Mouse (Mus musculus) right cerebral cortex, postnatal 25 days (tissue): ENCODE measurements at regions not wholly inside any gene's neighbourhood (a gene's known extent, or its start where the extent isn't known, plus 50 kb on each side); places are given as distances from the start of the nearest gene placed in this dataset.
A peak's percentile ranks its signal among the peaks of the same experiment; 100 is the strongest.
"Not testable (repeated sequence)": the region's sequence is repeated elsewhere in the genome, so short reads cannot be mapped to it uniquely, and the experiment has no call there.

ENCODE experiments used
- DNase-seq: peaks from one replicate; pipeline ENCODE4 v3.0.0; 2022

DNA sequence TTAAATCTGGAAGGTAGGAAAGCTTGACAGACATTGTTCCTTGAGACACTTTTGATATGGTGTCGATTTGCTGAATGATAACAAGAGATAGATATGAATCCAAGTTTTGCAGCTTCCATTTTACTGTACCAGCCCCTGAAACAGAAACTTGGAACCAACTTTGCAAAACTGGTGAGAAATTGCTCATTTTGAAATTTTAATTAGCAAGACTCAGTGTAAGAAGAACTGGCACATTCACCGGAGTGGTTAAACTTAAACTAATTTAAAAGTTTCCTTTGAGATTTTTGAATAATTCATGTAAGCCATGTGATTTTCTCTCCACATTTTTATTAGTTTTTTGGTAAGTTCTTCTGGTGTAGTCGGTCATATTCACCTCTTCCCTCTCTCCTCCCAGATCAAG lies 85.3 kb downstream of the Slitrk1 start:
- DNase-seq = no peak

- no peak for DNase-seq
These were observed 92.4 kb downstream of the Slitrk1 start for GRCm38 (mm10) chr14:108821539-108821938.

GRCm38 (mm10) chr14:108819370-108819769 lies 94.6 kb downstream of the Slitrk1 start:
- DNase-seq = no peak

DNA sequence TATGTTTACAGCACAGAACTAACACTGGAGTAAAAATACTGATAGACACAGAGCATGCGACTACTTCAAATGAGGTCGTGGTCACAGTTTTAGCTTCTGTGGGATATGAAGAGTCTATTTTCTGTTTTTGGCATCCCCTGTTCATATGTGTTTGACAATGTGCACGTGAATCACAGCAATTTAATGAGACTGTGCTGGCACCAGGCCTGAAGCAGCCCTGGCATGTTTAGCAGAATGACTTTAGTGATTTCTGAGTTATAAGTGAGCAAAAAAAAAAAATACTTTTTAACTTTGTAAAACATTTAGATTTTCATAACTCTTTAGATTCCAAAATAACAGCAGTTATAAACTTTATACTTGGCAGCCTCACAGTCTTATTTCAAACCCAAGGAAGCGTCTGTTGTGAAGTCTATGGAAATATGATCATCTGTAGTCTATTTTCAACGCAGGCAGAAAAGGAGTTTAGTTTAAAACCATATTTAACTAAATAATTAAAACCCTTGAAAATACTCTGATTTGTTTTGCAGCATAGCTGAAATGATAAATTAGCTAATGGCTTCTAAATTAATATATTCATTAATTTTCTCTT lies 108.5 kb downstream of the Slitrk1 start:
- peak; percentile 21 for DNase-seq

GRCm38 (mm10) chr14:108798884-108799283 lies 115.1 kb downstream of the Slitrk1 start:
- no peak for DNase-seq

DNA sequence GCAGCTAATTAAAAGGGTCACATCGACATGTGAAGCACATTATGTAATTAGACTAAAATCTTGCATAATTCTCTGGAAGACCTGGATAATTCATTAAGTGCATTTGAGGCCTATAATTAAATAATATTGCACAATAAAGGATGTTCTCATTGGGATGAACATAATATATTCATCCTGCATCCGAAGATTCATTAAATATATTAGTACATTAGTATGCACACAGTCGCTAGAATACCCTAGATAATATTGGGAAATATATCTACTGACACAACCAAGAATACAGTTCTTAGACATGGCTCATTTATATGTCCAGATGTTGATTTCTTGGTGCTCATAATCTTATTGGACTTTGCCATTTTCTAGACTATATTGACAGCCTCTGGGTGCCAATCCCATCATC lies 121.5 kb downstream of the Slitrk1 start:
- no peak for DNase-seq

- peak; percentile 45 for DNase-seq
These were observed 122.7 kb downstream of the Slitrk1 start for GRCm38 (mm10) chr14:108791296-108791695.

DNA sequence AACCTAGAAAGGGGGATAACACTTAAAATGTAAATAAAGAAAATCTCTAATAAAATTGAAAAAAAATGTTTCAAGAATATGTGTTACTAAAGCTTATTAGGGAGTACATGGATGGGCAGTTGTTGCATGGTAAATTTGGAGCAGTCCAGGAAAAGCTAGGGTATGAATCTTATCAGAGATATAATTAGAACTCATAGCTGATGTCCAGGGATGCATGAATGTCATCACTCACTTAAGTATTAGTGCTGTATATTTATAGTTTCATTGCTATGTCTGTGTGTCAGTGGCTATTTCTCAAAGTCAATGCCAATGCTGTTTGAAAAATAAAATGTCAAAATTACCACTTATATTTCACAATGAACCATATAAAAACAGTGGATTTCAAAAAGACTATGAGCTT lies 165.2 kb downstream of the Slitrk1 start:
- DNase-seq = no peak

GRCm38 (mm10) chr14:108711811-108712210 lies 202.1 kb downstream of the Slitrk1 start:
- DNase-seq = no peak

DNA sequence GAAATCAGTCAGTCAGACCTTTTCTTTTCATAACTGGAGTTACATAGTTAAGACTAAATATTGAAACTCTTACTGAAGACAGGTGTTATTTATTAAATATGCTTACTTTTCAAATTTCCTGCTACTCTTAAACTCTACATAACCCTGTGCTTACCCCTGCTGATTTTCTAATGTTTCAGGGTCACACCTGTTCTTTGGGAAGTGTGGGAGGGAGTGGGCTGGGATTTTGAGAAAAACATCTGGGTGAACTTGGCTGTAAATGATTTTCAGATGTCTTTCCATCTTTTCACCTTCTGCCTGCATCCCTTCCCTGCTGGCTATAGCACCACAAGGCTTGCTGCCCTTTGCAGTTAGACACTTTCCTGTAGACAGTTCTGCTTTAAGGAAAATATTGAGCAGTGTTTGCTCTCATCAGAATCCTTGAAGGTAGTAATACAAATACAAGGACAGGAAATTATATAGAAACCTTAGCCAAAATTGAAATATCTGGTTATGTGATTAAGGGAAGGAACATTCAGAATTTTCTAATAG lies 204.8 kb downstream of the Slitrk1 start:
- no peak for DNase-seq

- DNase-seq = not testable (repeated sequence)
These were observed 209.3 kb downstream of the Slitrk1 start for GRCm38 (mm10) chr14:108704662-108705061.

DNA sequence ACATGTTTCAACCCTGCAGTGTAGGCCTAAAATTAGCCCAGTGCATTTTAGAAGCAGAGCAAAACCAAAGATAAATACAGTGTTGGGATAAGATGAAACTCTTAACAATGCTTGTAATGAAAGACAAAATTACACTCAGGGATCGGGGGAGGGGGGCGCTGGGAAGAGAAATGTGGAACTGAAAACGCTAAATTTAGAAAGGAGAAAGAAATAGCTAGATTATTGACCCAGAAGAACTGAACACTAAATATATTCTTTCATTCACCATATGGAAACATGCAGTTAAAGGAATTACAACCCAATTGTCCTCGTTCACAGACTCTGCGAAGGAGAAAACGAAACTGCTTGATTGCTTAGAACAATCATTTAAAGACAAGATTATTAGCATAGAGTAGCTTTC lies 249.1 kb downstream of the Slitrk1 start:
- no peak for DNase-seq

DNA sequence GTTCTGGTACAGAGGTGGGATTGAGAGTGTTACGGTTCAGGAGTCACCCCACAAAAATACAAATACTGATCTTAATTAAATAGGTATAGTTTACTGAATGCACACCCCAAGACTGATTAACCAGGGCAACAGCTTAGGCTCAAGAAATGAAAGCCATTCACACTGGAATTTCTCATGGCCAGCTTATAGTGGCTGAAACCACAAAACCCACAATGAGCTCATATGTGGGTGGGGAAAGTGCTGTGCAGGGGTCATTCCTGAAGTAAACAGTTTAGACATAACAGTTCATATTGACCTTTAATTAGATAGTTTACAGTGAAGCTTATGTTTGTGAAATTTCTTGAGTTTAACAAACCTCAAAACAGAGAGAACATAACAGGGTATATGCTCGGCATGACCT lies 275.7 kb downstream of the Slitrk1 start:
- no peak for DNase-seq

DNA sequence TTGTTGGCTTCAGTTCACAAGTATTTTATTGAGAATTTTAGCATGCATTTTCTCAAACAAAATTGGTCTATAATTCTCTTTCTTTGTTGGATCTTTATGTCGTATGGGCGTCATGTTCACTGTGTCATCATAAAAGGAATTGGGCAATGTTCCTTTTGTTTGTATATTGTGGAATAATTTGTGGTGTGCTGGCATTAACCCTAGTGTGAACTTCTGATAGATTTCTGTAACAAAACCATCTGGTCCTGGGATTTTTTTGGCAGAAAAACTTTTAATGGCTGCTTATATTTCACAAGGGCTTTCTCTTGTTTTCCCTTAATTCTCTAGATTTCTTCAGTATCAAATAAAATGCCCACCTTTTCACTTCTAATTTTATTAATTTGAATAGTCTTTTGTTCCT lies 278.7 kb downstream of the Slitrk1 start:
- DNase-seq = no peak

DNA sequence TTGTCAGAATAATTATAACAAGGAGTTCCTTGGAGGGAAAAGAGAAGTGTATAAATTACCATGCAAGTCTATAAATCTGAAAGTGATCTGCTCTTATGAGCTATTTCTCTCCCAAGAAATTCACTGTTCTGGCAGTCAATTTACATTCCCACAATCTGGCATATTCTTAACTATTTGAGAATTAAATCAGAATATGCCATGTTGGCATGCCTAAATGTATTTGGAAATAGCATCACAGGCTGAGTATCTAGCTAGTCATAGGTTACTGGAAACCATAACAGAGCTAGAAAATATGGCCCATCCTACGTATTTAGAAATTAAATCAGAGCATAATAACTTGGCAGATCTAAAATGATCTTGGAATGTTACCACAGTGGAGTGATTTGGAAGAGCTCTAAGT lies 303.9 kb downstream of the Slitrk1 start:
- DNase-seq = no peak
